Mouse (Mus musculus): ENCODE data around the gene Gm9964.
A peak's percentile ranks its signal among the peaks of the same experiment; 100 is the strongest.

The Gm9964 gene

DNA sequence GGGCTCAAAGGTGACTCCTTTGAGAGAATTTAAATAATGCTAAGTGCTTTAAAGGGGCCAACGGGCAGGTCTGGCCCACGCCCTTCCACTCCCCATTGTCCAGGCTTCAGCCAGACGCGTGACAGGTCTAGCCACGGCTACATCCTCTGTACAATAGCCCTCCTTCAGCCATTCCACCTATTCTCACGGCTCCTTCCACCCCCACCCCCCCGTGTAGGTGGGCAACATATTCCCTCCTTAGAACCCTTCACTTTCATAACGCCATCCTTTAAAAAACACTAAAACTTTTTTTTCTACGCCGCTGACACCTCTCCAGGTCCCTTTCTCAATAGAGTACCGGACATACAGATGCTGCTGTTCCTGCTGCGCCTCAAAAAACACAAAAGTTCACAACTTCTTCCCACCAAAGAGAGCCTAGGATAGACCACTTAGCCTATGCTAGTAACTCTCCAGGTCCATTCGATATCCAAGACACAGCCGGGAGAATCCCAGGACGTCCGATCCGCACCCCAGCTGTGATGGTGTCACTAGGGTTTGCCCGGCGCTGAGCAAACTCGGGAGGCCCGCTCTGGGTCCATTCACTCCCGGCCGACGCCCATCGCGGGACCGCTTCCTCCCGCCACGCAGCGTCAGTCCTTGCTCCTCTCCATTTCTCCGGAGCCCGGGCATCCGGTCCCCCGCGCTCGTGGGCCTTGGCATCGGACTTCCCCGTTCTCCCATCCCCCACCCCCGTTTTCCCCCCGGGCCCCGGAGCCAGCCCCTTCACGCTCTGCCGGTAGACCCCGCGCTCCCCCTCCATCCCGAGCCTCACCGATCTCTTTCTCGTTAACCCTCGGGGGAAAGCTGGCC is 42.9 kb downstream of the Gm9964 start:
- no peak for DNase-seq (ENCODE audit: low spot score)

DNA sequence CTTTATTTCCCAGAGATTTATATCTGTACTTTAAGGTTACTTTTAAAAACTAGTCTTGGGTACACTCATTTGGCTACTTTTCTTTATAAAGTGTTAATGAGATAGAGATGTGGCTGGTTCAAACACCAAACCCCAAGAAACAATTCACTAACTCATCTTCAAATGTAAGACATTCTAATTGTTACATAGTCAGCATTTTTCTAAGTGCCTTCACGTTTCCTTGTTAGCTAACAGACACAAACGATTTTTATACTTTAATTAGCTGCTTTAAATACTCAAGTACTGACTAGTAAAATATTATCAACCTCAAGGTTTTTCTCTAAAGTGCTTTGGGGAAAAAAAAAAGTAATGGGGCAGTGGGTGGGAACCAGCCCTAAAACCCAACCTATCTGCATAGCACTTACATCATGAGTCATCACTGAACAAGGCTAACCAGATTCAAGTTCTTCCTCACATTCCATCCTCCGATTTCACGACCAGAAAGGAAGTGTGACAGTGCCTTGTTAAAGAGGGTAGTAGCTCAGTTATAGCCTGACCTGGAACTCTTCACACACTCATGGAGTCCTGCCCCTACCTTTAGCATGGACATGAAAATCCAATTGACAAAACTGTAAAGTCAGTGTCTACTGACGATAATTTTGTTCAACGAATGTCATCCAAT is 43.7 kb downstream of the Gm9964 start:
- DNase-seq (ENCODE audit: low spot score) = peak; percentile 16
